Mouse (Mus musculus) neural tube, embryonic 12.5 days (tissue): ENCODE results near the gene Foxk1. TPM values are rescaled to one million over a fixed set of nuclear protein-coding genes. Genes with fewer than 3 reads are reported as not detected.

ENCODE experiments used
- ATAC-seq: fragments of 200-750 bp; cut with Nextera tagmentation; 2 replicates; pipeline ENCODE4 v1.8.0; 2017; ENCODE audit warnings: low read depth, mild to moderate bottlenecking, moderate TSS enrichment, moderate library complexity; ENCODE audit not compliant: low FRiP score
- H3K27ac ChIP-seq: fragments of 300-500 bp; sonication (generic); 2 replicates; pipeline ENCODE4 v1.5.1; 2016
- H3K27me3 ChIP-seq: fragments of 300-500 bp; sonication (generic); replicated peaks from 2 replicates; pipeline ENCODE4 v1.6.1; 2016; ENCODE audit warnings: mild to moderate bottlenecking
- H3K36me3 ChIP-seq: fragments of 300-500 bp; sonication (generic); 2 replicates; pipeline ENCODE4 v1.6.1; 2016; ENCODE audit warnings: mild to moderate bottlenecking
- H3K4me1 ChIP-seq: fragments of 300-500 bp; sonication (generic); 2 replicates; pipeline ENCODE4 v1.6.1; 2016
- H3K4me2 ChIP-seq: fragments of 300-500 bp; sonication (generic); replicated peaks from 2 replicates; pipeline ENCODE4 v1.6.1; 2016; ENCODE audit warnings: mild to moderate bottlenecking
- H3K4me3 ChIP-seq: fragments of 300-500 bp; sonication (generic); 2 replicates; pipeline ENCODE4 v1.5.1; 2016
- H3K9ac ChIP-seq: fragments of 300-500 bp; sonication (generic); 2 replicates; pipeline ENCODE4 v1.6.1; 2016; ENCODE audit warnings: mild to moderate bottlenecking
- H3K9me3 ChIP-seq: fragments of 300-500 bp; sonication (generic); 2 replicates; pipeline ENCODE4 v1.6.1; 2016; ENCODE audit warnings: mild to moderate bottlenecking
- WGBS: fragments of 180-500 bp; shearing (Covaris S2); methylation state at CpG from one replicate; pipeline ENCODE4 v1.1.7; 2016; 5-methylcytosine and 5-hydroxymethylcytosine counted together
- polyA plus RNA-seq: library from polyadenylated mRNA; unstranded; fragments of >200 nt; fragmentation: Nextera tagmentation; extraction: Ambion mirVana; gene quantifications from 2 replicates; pipeline ENCODE4 v1.2.1, GENCODE M21; 2016

The Foxk1 gene
- polyA plus RNA-seq: 6.2 and 7.2 TPM in 2 replicates

DNA sequence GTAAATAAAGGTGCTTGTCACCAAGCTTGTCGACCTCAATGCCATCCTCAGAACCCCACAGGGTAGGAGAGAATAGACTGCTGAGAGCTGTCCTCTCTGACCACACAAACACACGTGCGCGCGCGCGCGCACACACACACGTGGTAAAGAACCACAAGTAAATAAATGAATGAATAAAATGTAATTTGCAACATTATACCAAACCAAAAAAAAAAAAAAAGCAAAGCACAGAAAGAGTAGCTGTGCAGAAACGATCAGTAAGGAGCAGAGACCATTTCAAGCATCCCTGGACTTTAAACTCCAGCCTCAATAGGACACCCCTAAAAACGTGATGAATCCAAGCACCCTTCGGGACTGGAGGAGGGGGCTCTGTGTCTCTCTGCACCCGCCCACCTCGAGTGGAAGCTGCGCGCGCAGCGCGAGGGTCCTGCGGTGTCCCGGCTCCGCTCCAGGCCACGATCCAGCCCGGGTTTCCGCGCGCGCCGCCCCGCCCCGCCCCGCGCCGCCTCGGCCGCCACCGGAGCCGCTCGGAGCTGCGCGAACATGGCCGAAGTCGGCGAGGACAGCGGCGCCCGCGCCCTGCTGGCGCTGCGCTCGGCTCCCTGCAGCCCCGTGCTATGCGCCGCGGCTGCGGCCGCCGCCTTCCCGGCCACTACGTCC lies at the start of gene Foxk1:
Gene Foxk1 (plus strand): TSS at position 517 of the 660 bp plus-strand sequence.
- Histone ChIP-seq H3K9ac (peak within 1 kb of the TSS; percentile 95), H3K4me3 (peak within 1 kb of the TSS; percentile 96), H3K4me1 (peaks cover 36% of the 10 kb centered on the region), H3K27me3 (no peaks in the 10 kb centered on the region), H3K27ac (peak within 1 kb of the TSS; percentile 59; the same call in 1 of the 2 replicates), H3K36me3 (0 out of 2 replicates have a peak, but pooled peaks cover 6% of the 10 kb centered on the region), H3K9me3 (no peaks in the 10 kb centered on the region), H3K4me2 (peak within 1 kb of the TSS; percentile 97)
- WGBS: under 1% methylated on average over 58 of the region's 60 CpGs
- peak; percentile 91 for ATAC-seq

DNA sequence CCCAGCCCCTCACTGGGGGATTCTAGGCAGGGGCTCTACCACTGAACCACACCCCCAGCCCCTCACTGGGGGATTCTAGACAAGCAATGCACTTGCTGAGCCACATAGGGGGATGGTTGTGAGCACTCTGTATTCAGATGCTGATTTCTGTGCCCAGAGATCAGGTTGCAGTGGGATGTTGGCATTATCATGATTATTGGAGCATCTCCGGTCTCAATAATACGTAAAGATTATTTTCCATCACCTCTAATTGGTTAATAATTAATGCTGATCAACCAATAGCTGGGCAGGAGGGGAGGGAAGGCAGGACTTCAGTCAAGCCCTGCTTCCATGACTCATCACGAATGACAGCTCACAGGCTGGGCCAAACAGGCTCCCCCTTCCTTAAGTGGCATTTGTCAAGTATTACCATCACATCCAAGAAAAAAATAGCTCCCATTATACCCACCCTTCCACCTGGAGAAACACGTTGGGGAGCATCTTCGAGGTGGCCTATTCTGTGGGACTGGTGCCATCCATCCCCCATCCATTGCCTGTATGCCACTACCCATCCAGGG lies 48.9 kb upstream of the Foxk1 start:
- no peaks in the 10 kb centered on the region for H3K9me3 ChIP-seq
- ATAC-seq: no peak
- no peaks in the 10 kb centered on the region for H3K36me3 ChIP-seq

DNA sequence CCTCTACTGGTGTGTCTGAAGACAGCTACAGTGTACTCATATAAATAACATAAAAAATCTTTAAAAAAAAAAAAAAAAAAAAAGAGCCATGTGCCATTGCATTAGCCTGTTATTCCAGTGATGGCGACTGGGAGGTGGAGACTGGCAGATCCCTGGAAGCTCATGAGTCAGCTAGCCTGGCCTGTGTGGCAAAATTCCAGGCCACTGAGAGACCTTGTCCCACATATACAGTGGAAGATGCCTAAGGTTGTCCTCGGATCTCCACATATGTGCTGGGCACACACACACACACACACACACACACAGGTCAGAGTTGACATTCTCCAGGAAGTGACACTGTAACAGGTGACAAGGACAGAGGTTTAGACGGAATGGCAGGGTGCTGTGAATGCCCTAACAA lies 46.2 kb upstream of the Foxk1 start:
- Histone ChIP-seq H3K4me2 (no peak overlapping the region), H3K27ac (no peak overlapping the region), H3K4me3 (no peak overlapping the region), H3K36me3 (no peaks in the 10 kb centered on the region), H3K9ac (no peak overlapping the region), H3K4me1 (no peaks in the 10 kb centered on the region), H3K9me3 (no peaks in the 10 kb centered on the region), H3K27me3 (no peaks in the 10 kb centered on the region)
- WGBS: 85% methylated on average over 3 of the region's 3 CpGs
- no peak for ATAC-seq

More for the DNA sequence above, 48.9 kb upstream of the Foxk1 start:
- no peak overlapping the region for H3K9ac ChIP-seq
- H3K27ac ChIP-seq: no peak overlapping the region
- no peak overlapping the region for H3K4me3 ChIP-seq
- no peaks in the 10 kb centered on the region for H3K27me3 ChIP-seq
- no peaks in the 10 kb centered on the region for H3K4me1 ChIP-seq
- WGBS: 92% methylated on average over 5 of the region's 5 CpGs
- no peak overlapping the region for H3K4me2 ChIP-seq

DNA sequence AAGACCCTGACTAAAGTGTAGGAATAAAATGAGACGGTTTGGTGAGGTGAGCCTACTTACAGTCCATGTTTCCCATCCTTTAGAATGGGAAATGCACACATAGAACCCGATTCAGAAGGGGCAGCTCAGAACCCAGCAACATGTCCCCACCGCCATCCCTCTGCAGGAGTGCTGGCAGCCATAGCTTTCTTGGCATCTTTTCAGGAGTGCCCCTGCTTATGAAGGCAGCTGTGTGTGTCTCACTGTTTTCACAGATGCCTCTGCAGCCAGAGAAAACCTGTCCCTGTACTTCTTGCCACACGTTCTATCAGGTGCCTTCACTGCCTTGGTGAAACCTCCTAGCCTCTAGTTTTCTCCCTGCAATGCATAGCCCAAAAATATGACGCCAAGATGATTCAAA lies 40.1 kb upstream of the Foxk1 start:
- H3K4me1 ChIP-seq: no peaks in the 10 kb centered on the region; the same call in 1 of the 2 replicates
- no peaks in the 10 kb centered on the region for H3K9me3 ChIP-seq
- no peak for ATAC-seq
- H3K9ac ChIP-seq: no peak overlapping the region
- H3K27me3 ChIP-seq: no peaks in the 10 kb centered on the region
- no peaks in the 10 kb centered on the region for H3K36me3 ChIP-seq
- H3K4me3 ChIP-seq: no peak overlapping the region
- H3K27ac ChIP-seq: no peak overlapping the region
- no peak overlapping the region for H3K4me2 ChIP-seq
- WGBS: 75% methylated on average over 5 of the region's 5 CpGs

DNA sequence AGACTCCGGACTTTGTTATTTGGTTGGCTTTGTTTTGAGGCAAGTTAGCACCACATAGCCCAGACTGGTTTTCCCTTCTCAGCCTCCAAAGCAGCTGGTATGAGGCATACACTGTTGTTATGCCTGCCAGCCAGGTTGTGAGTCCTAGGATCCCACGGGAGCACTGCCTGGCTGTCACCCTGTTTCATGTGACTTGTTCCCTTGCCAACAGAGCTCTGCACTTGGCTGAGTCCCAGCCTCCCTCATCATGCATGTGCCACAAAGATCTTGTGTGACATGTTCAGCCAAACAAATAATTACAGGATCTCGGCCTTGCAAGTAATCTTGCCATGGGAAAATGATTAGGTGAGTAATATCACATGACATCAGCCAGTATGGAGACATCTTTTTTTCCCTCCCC lies 38.4 kb upstream of the Foxk1 start:
- Histone ChIP-seq H3K27ac (no peak overlapping the region), H3K9ac (no peak overlapping the region), H3K9me3 (no peaks in the 10 kb centered on the region), H3K4me3 (no peak overlapping the region), H3K27me3 (no peaks in the 10 kb centered on the region), H3K4me1 (peaks cover 5% of the 10 kb centered on the region), H3K36me3 (no peaks in the 10 kb centered on the region), H3K4me2 (no peak overlapping the region)
- WGBS: 92% methylated on average over 3 of the region's 3 CpGs
- ATAC-seq: no peak

DNA sequence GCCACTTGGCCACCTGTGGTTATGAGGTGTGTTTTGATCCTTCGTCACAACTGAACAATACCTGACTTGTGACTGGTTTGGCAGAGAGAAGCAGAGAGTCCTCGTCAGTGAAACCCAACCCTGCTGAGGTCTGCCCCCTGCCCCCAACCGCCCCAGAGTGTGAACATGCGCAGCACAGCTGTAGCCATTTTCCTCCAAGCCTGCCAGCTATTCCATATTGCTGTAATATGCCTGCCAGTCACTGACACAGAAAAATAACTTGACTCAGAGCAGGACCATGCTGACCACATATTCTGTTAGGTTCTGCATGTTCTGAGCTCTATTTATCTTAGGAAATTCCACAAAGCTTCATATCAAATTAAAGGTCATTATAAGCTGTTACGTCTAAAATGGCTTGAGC lies 37.2 kb upstream of the Foxk1 start:
- H3K9ac ChIP-seq: no peak overlapping the region
- H3K27me3 ChIP-seq: no peaks in the 10 kb centered on the region
- H3K27ac ChIP-seq: no peak overlapping the region
- peaks cover 13% of the 10 kb centered on the region for H3K4me1 ChIP-seq
- no peak for ATAC-seq
- H3K9me3 ChIP-seq: no peaks in the 10 kb centered on the region
- H3K4me2 ChIP-seq: no peak overlapping the region
- no peaks in the 10 kb centered on the region for H3K36me3 ChIP-seq
- no peak overlapping the region for H3K4me3 ChIP-seq
- 68% methylated on average over 5 of the region's 5 CpGs for WGBS

DNA sequence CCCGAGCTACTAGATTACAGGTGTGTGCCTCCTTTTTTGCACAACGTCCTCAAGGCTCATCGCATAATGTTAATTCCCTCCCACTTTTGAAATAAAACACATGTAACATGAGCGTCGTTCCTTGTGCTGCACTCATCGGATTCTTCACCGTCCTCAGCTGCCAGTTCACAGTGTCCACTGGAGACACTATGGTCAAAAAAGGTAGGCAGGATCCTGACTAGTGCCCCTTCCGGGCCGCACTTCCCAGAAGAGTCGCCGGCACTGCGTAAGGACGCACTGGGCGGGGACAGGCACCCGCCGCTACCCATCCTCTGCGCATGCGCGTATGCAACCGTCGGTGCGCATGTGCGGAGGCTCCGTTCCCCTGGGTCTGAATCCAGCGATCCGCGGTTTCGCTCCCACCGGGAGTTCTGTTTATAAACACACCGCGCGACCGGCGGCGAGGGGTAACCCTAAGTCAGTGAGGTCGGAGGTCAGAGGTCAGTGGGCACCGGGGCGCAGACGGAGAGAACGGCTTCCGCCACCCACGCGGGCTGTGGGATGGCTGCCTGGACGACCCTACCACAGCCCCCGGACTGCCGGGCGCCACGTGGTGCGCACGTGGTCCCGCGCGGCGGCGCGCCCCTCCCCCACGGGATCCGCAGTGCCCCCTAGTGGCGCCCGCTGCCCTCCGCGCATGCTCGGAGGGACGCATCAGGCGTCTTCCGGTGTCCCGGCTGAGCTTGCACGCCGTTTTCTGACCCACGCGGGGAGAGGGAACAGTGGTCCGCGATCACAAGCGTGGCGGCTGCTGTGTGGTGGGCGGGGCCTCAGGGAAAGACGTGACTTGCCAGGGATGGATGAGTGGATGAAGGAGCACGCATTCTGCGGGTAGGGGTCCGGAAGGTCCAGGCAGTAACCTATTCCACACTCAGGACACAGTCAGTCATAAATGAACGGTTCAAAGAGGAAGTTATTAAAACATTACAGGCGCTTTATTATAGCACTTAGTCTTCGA lies 33.9 kb upstream of the Foxk1 start:
- Histone ChIP-seq H3K27ac (0 out of 2 replicates have a peak overlapping the region, but pooled peaks have one; percentile 10), H3K36me3 (no peaks in the 10 kb centered on the region), H3K27me3 (no peaks in the 10 kb centered on the region), H3K9me3 (no peaks in the 10 kb centered on the region), H3K4me2 (peak overlapping the region; percentile 67), H3K4me3 (peak overlapping the region; percentile 63), H3K9ac (peak overlapping the region; percentile 73), H3K4me1 (peaks cover 26% of the 10 kb centered on the region)
- peak; percentile 88 for ATAC-seq
- under 1% methylated on average over 82 of the region's 83 CpGs for WGBS

DNA sequence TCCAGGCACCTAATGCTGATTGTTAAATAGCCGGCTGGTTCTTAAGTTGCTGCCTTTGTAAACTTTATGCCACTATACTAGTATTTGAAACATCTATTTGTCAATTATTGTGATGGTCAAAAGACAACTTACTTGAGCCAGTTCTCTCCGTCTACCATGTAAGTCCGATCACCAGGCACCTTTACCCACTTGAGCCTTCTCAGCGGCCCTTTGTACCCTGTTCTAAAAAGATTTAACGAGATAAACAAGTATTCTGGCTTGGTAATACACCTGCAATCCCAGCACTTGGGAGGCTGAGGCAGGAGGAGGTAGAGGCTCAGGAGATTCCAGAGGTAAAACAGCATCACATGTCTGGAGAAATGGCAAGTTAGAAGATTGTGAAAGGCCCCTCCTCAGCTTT lies 33.2 kb upstream of the Foxk1 start:
- Histone ChIP-seq H3K4me1 (peaks cover 33% of the 10 kb centered on the region), H3K36me3 (no peaks in the 10 kb centered on the region), H3K27ac (no peak overlapping the region), H3K4me2 (peak overlapping the region; percentile 67), H3K4me3 (peak overlapping the region; percentile 63), H3K9me3 (no peaks in the 10 kb centered on the region), H3K9ac (peak overlapping the region; percentile 73), H3K27me3 (no peaks in the 10 kb centered on the region)
- no peak for ATAC-seq
- WGBS: 61% methylated on average over 5 of the region's 5 CpGs

DNA sequence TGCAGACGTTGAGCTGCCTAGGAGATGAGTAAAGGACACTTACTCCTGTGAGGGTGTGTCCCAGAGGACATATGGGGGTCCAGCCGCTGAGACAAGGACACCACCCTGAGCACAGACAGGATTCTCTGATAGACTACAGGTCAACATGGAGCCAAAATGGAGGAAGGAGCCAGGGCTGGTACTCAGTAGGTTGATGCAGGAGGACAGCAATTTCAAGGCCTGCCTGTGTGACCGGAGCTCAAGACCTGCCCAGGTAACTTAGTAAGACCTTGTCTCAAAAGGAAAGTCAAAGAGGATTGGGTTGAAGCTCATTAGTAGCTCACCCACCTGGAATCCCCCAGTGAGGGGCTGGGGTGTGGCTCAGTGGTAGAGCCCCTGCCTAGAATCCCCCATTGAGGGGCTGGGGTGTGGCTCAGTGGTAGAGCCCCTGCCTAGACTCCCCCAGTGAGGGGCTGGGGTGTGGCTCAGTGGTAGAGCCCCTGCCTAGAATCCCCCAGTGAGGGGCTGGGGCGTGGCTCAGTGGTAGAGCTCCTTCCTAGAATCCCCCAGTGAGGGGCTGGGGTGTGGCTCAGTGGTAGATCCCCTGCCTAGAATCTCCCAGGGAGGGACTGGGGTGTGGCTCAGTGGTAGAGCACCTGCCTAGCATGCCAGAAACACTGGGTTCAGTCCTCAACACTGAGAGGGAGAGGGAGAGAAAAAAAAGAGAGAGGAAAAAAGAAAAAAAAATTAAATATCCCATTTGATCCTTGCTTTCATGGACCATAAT lies 30.7 kb upstream of the Foxk1 start:
- ATAC-seq: no peak
- no peaks in the 10 kb centered on the region for H3K27me3 ChIP-seq
- H3K9me3 ChIP-seq: 0 out of 2 replicates have a peak, but pooled peaks cover 4% of the 10 kb centered on the region
- 90% methylated on average over 4 of the region's 4 CpGs for WGBS
- no peaks in the 10 kb centered on the region for H3K36me3 ChIP-seq
- peak overlapping the region; percentile 91; the same call in 1 of the 2 replicates for H3K27ac ChIP-seq
- peaks cover 34% of the 10 kb centered on the region for H3K4me1 ChIP-seq
- H3K4me2 ChIP-seq: no peak overlapping the region
- no peak overlapping the region for H3K4me3 ChIP-seq
- no peak overlapping the region for H3K9ac ChIP-seq

DNA sequence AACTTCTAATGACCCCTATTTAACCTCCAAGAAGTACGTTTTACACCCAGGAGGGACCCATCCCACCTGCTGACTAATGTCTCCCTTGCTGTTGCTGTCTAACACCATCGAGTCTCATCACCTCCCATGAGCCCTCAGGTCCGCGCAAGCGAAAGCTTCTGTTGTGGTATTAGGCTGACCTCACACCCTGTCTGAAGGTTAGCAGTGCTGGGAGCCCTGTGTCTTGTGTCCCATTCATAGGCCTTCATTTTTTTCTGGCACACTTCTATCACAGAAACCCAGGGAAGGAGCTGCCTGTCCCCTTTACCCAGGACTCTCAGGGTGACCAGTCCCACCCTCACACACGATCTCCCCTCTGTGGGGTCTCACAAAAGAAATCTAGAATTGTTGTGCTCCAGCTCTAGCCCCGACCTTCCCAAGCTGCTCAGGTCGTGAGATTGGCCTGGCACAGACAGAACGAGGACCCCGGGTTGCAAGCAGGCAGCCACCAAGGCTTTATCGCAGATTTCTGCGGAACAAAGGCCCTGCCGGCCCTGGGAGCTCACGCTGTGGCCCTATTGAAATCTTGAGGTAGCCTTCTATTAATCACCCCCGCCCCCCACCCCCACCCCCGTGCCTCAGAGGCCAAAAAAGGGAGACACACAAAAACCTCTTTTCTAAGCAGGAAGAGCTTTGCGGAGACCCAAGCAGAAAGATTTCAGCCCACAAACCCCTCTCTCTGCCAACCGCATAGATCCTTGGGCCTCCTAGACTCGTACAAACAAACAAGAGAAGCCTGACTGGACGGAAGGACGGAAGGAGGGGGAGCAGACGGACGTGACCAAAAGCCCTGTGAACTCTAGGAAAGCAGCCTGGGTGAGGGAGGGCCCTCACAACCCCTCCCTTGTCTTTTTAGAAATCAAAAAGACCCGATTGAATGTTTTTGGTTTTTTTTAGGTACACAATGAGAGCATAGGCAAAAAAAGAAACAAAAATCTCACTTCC lies 29.8 kb upstream of the Foxk1 start:
- peak; percentile 48 for ATAC-seq
- Histone ChIP-seq H3K36me3 (no peaks in the 10 kb centered on the region), H3K27ac (peak overlapping the region; percentile 91), H3K9ac (0 out of 2 replicates have a peak overlapping the region, but pooled peaks have one; percentile 26), H3K4me3 (no peak overlapping the region), H3K4me2 (peak overlapping the region; percentile 37), H3K9me3 (0 out of 2 replicates have a peak, but pooled peaks cover 4% of the 10 kb centered on the region), H3K27me3 (no peaks in the 10 kb centered on the region), H3K4me1 (peaks cover 34% of the 10 kb centered on the region)
- whole genome bisulfite sequencing: 5% methylated on average over 24 of the region's 24 CpGs
